Mouse (Mus musculus) CH12.LX (cell line): ENCODE data around the gene Gm364. TPM values are rescaled to one million over a fixed set of nuclear protein-coding genes. Genes with fewer than 3 reads are reported as not detected.
A peak's percentile ranks its signal among the peaks of the same experiment; 100 is the strongest.

Experiments used
- DNase-seq: peaks from one replicate; pipeline ENCODE4 v3.0.0-alpha.2; 2013; ENCODE audit errors: extremely low read depth
- H3K27ac ChIP-seq: 2 replicates; pipeline ENCODE4 v1.5.1; 2012; ENCODE audit warnings: low read depth, mild to moderate bottlenecking, control low read depth, moderate library complexity; ENCODE audit not compliant: insufficient read depth
- H3K27me3 ChIP-seq: replicated peaks from 2 replicates; pipeline ENCODE3; 2012; ENCODE audit warnings: inconsistent platforms
- H3K36me3 ChIP-seq, 2 experiments: replicated peaks in 1 of 2; 2 replicates each; pipeline versions ENCODE3 to v1.6.1; 2012; ENCODE audit warnings: inconsistent platforms in 1 of 2, low read length in 1 of 2, mild to moderate bottlenecking in 1 of 2, mixed read lengths in 1 of 2, moderate library complexity in 1 of 2; ENCODE audit not compliant: control insufficient read depth in 1 of 2, insufficient read depth in 1 of 2
- H3K4me1 ChIP-seq, 2 experiments: 2 replicates each; pipeline ENCODE4 v1.6.1; 2012; ENCODE audit warnings: inconsistent platforms in 1 of 2, moderate library complexity in 1 of 2; ENCODE audit not compliant: insufficient read depth in 2 of 2, control insufficient read depth in 1 of 2
- H3K4me2 ChIP-seq: 2 replicates; pipeline ENCODE4 v1.6.1; 2012; ENCODE audit warnings: low read depth, mild to moderate bottlenecking, control low read depth; ENCODE audit not compliant: poor library complexity, insufficient read depth, severe bottlenecking
- H3K4me3 ChIP-seq, 3 experiments: fragments of 150-350 bp in 1 of 3; sonication (generic) in 1 of 3; replicated peaks in 1 of 3; 2 replicates each; pipeline versions ENCODE3 to v1.5.1; 2011 to 2012; ENCODE audit warnings: low read depth in 2 of 3, low read length in 2 of 3, mild to moderate bottlenecking in 2 of 3, moderate library complexity in 2 of 3, control low read depth in 1 of 3, improper control_type of control experiment in 1 of 3, inconsistent platforms in 1 of 3, mixed read lengths in 1 of 3; ENCODE audit not compliant: poor library complexity in 1 of 3
- H3K79me2 ChIP-seq: replicated peaks from 2 replicates; pipeline ENCODE4 v1.6.1; 2012; ENCODE audit warnings: mild to moderate bottlenecking, moderate library complexity; ENCODE audit not compliant: control insufficient read depth, poor library complexity, insufficient read depth, severe bottlenecking; ENCODE audit errors: extremely low read depth
- H3K9ac ChIP-seq: 2 replicates; pipeline ENCODE4 v1.6.1; 2012; ENCODE audit warnings: low read depth, mild to moderate bottlenecking, control low read depth, moderate library complexity; ENCODE audit not compliant: insufficient read depth
- H3K9me3 ChIP-seq: replicated peaks from 2 replicates; pipeline ENCODE3; 2012; ENCODE audit warnings: low read length, inconsistent platforms, mixed read lengths
- CHD1 ChIP-seq: IDR thresholded peaks from 2 replicates; pipeline ENCODE4 v1.6.1; 2012; ENCODE audit warnings: low read depth, low read length, improper control_type of control experiment, inconsistent platforms
- ELF1 ChIP-seq: IDR thresholded peaks from 2 replicates; pipeline ENCODE4 v1.6.1; 2014; ENCODE audit warnings: low read depth, mild to moderate bottlenecking, inconsistent platforms, low read length, improper control_type of control experiment
- KAT2A ChIP-seq: IDR thresholded peaks from 2 replicates; pipeline ENCODE4 v1.6.1; 2012; ENCODE audit warnings: low read length, improper control_type of control experiment, inconsistent platforms; ENCODE audit not compliant: insufficient replicate concordance
- MAFK ChIP-seq: IDR thresholded peaks from 2 replicates; pipeline ENCODE4 v1.6.1; 2011; ENCODE audit warnings: low read length, improper control_type of control experiment; ENCODE audit not compliant: insufficient replicate concordance
- MAZ ChIP-seq: IDR thresholded peaks from 2 replicates; pipeline ENCODE4 v1.6.1; 2012; ENCODE audit warnings: low read depth, mild to moderate bottlenecking, inconsistent platforms, low read length, improper control_type of control experiment, moderate library complexity
- MXI1 ChIP-seq: IDR thresholded peaks from 2 replicates; pipeline ENCODE4 v1.6.1; 2011; ENCODE audit warnings: mild to moderate bottlenecking, low read depth, low read length, improper control_type of control experiment
- NELFE ChIP-seq: IDR thresholded peaks from 2 replicates; pipeline ENCODE4 v1.6.1; 2011; ENCODE audit warnings: low read depth, low read length, improper control_type of control experiment
- NRF1 ChIP-seq: IDR thresholded peaks from 2 replicates; pipeline ENCODE4 v1.6.1; 2014; ENCODE audit warnings: low read depth, mild to moderate bottlenecking, inconsistent platforms, low read length, improper control_type of control experiment, moderate library complexity
- PAX5 ChIP-seq: IDR thresholded peaks from 2 replicates; pipeline ENCODE4 v1.6.1; 2012; ENCODE audit warnings: low read length, inconsistent platforms, mixed read lengths
- RAD21 ChIP-seq: IDR thresholded peaks from 2 replicates; pipeline ENCODE4 v1.6.1; 2011; ENCODE audit warnings: low read depth, mild to moderate bottlenecking, low read length, improper control_type of control experiment, moderate library complexity
- RCOR1 ChIP-seq: conservative IDR thresholded peaks from 2 replicates; pipeline ENCODE4 v1.6.1; 2012; ENCODE audit warnings: low read depth, mild to moderate bottlenecking, inconsistent platforms, low read length, improper control_type of control experiment
- SIN3A ChIP-seq: IDR thresholded peaks from 2 replicates; pipeline ENCODE4 v1.6.1; 2012; ENCODE audit warnings: low read length, improper control_type of control experiment, inconsistent platforms
- SMC3 ChIP-seq: IDR thresholded peaks from 2 replicates; pipeline ENCODE4 v1.6.1; 2011; ENCODE audit warnings: low read depth, low read length, improper control_type of control experiment
- UBTF ChIP-seq: IDR thresholded peaks from 2 replicates; pipeline ENCODE4 v1.6.1; 2012; ENCODE audit warnings: low read depth, mild to moderate bottlenecking, inconsistent platforms, low read length, improper control_type of control experiment, moderate library complexity
- USF1 ChIP-seq: IDR thresholded peaks from 2 replicates; pipeline ENCODE4 v1.6.1; 2014; ENCODE audit warnings: low read depth, mild to moderate bottlenecking, inconsistent platforms, low read length, improper control_type of control experiment
- ZKSCAN1 ChIP-seq: IDR thresholded peaks from 2 replicates; pipeline ENCODE4 v1.6.1; 2012; ENCODE audit warnings: low read depth, inconsistent platforms, low read length, improper control_type of control experiment, borderline replicate concordance
- ZNF384 ChIP-seq: IDR thresholded peaks from 2 replicates; pipeline ENCODE4 v1.6.1; 2012; ENCODE audit warnings: low read depth, low read length, improper control_type of control experiment, inconsistent platforms
- dilution Hi-C: fragments of 300-500 bp; cut with MboI; formaldehyde crosslinking; loops from 2 replicates; pipeline ENCODE4 v1.14.3; 2020; ENCODE audit warnings: low sequenced_read_pairs; ENCODE audit not compliant: extremely low pct_unique_long_range_greater_than_20kb, extremely low pct_ligation_motif_present
- in situ Hi-C: fragments of 300-500 bp; cut with MboI; formaldehyde crosslinking; loops from 3 replicates; pipeline ENCODE4 v1.14.3; 2019; ENCODE audit warnings: low sequenced_read_pairs, low pct_ligation_motif_present, low pct_unique_long_range_greater_than_20kb, mixed read lengths
- polyA plus RNA-seq: library from polyadenylated mRNA; unstranded; fragments of >175 nt; gene quantifications from 2 replicates; pipeline ENCODE4 v1.2.1, GENCODE M21; 2012; ENCODE audit warnings: low read depth; ENCODE audit not compliant: insufficient read length
- total RNA-seq, 2 experiments: library from RNA; depleted of rRNA; stranded (reverse); fragments of 300-350 nt in 1 of 2; fragments of >200 nt in 1 of 2; gene quantifications; 2 replicates each; pipeline ENCODE4 v1.2.3; 2012 to 2014

The Gm364 gene
- total and polyA plus RNA-seq, 3 experiments = not detected

DNA sequence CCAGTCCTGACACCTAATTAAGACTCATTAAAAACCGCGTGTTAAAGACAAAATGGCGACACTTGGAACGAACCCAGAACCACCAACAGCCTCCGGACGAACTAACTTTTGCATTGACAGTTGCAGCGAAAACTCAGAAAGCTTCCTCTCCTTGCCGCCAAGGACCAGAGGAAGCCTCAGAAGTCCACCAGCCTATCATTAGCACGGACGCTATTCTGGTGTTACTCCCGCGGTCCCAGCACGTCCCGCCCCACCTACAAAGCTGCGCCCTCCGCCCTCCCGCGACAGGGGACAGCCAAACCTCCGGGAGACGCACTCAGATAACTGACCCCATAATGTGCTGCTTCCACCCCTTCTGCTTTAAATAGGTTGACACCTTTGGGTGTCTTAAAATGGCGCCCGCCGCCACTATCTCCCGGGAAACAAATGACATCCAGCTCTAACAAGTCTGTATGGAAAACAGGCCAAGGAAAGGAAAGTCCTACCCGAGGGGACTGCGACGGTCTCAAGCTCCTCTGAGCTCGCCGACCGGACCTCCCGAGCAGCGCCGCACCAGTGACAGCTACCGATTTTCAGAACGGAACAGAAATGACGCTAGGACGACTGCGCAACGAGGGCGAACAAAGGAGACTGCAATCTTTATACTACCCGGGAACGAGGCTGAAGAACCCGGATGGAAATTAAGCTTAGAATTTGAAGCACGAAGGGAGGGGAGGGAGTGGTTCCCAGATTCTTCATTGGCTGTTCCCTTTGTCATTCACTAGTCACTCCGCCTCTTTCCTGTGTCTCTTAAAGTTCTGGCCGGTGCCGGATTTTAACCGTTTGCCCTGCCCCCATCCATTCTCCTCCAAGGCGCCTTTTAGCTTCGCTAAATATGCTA lies 16.3 kb upstream of the Gm364 start, which contains the start of gene Rbmx (continued):
- TF ChIP-seq RAD21 (no peak), SIN3A (no peak; the same call in none of the 2 replicates), MAZ (no peak), USF1 (no peak), ELF1 (peak; percentile 62), SMC3 (no peak), RCOR1 (no peak), ZKSCAN1 (no peak), NELFE (peak; percentile 80), CHD1 (no peak), NRF1 (peak; percentile 66), ZNF384 (no peak), KAT2A (no peak), MXI1 (no peak)

DNA sequence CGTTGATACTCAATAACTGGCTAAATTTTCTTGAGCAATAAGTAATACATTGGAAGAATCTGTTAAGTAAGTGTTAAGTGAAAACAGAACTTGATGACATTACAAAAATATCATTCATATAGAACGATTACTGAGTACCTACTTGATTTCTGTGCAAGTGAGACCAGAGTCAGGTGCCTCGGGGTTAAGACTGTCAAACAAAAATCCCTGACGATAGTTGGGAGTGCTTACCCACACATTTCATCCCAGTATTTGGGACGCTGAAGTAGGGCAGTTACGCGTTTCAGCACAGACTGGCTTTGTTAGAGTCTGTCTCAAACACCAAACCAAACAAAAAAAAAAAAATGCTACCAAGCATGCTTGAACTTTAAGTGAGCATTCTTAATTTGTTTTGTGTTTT lies 15.5 kb upstream of the Gm364 start:
- 0 out of 2 replicates have a peak overlapping the region, but pooled peaks have one; percentile 9 for H3K4me2 ChIP-seq
- peaks cover 16% of the 10 kb centered on the region for H3K79me2 ChIP-seq
- no peak overlapping the region for H3K27ac ChIP-seq
- peaks cover 5 to 17% of the 10 kb centered on the region in 2 experiments for H3K36me3 ChIP-seq
- no peaks in the 10 kb centered on the region; a peak in 1 of 4 replicates for H3K4me1 ChIP-seq
- peak overlapping the region; percentile 33; the same call in 1 of the 2 replicates for H3K9ac ChIP-seq
- no peaks in the 10 kb centered on the region for H3K9me3 ChIP-seq
- DNase-seq = no peak
- TF ChIP-seq MAFK (no peak), KAT2A (no peak), MAZ (no peak)
- dilution Hi-C loops (no loop called here), in situ Hi-C loops (no loop called here)
- no peaks in the 10 kb centered on the region for H3K27me3 ChIP-seq
- peak overlapping the region in 1 of 3 experiments; percentile 42 for H3K4me3 ChIP-seq

DNA sequence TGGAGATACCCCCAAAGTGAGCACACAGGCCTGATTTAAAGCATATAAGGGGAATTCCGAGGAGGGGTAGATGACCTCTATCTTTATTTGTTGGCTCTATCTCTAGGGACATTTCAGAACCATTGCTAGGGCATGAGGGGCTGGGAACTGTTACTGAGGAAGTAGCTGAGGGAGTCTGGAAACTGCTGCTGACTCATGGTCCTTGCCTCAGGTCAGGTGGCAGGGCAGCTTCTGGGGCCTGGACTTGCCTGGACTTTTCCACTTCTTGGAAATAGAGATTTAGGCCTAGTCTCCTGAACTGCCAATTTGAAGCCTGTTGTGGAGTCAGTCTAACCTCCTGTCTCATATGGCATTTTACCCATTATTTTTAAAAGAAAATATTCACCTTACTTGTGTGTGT lies 7.6 kb upstream of the Gm364 start:
- DNase-seq = no peak
- dilution Hi-C loops = no loop called here

More for the DNA sequence above, 7.6 kb upstream of the Gm364 start:
- Histone ChIP-seq H3K4me2 (no peak overlapping the region), H3K9me3 (no peaks in the 10 kb centered on the region), H3K9ac (no peak overlapping the region), H3K36me3 (no peaks in the 10 kb centered on the region), H3K4me3 (no peak overlapping the region), H3K79me2 (no peaks in the 10 kb centered on the region), H3K27ac (no peak overlapping the region), H3K27me3 (no peaks in the 10 kb centered on the region), H3K4me1 (0 out of 4 replicates have a peak, but pooled peaks cover 0 to 6% of the 10 kb centered on the region in 2 experiments)
- in situ Hi-C loops = no loop called here
- TF ChIP-seq NELFE (no peak), UBTF (no peak), KAT2A (no peak), PAX5 (no peak), ZNF384 (no peak)
